Mouse (Mus musculus): ENCODE data around the gene Oxnad1. TPM values are rescaled to one million over a fixed set of nuclear protein-coding genes. Genes with fewer than 3 reads are reported as not detected.
"Not testable (repeated sequence)": the region's sequence is repeated elsewhere in the genome, so short reads cannot be mapped to it uniquely, and the experiment has no call there.

Oxnad1 gene
- total RNA-seq, 2 experiments from 2014 or later, result 18.7 to 19.9 TPM

DNA sequence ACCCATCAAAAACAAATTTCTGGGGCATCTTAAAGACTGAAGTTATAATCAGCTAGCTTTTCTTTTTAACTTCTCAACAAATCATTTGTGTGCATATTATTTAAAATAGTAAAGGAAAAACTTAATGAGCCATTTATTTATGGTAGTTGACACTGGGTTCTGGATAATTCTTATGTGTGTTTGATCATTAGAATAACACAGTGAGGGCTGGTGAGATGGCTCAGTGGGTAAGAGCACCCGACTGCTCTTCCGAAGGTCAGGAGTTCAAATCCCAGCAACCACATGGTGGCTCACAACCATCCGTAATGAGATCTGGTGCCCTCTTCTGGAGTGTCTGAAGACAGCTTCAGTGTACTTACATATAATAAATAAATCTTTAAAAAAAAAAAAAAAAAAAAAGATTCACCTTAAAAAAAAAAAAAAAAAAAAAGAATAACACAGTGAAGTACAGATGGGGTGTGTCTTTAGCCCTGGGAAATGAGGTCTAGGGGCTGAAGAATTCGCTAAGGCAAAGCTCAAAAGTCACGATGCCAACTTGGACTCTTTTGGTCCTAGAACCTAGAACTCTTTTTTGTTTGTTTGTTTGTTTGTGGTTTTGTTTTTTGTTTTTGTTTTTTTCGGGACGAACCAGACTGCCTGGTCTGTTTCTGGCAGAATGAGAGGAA, 2.5 kb downstream of the Oxnad1 start:
- not testable (repeated sequence) for DNase-seq

DNA sequence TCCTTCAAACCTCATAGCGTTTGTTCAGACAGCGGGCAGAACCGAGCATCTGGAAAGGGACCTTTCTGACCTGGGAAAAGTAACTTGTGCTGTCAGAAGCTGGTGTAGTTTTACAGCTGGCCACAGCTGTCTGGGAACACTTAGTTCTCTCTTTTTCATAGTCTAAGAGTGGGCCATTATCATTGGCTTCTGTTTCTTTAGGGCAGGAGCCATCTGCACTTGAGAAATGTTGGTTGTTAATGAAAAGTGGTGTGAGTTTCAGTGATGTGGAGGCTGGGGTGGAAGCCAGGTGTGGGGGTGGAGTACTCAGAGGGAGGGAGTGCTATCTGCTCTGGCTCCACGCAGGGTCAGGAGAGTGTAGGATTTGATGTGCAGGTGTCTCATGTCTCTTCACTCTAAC, 6.0 kb downstream of the Oxnad1 start:
- no peak for DNase-seq

DNA sequence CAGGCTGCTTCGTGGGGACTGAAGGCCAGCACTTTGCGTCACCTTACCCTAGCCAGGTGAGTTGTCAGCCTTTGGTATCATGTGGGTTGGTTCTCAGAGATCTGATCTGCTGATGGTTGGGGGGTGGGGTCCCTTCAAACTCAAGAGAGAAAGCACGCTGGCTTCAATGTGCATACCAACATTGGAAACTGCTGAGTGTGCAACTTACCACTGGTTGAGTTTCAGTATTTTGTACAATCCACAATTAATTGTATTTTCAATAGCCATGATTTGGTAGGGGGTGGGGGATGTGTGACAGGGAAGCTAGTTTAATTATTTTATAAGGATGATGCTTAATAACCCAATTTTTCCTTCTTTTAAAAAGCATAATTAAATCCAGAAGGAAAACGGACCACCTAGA, 6.5 kb downstream of the Oxnad1 start:
- no peak for DNase-seq

DNA sequence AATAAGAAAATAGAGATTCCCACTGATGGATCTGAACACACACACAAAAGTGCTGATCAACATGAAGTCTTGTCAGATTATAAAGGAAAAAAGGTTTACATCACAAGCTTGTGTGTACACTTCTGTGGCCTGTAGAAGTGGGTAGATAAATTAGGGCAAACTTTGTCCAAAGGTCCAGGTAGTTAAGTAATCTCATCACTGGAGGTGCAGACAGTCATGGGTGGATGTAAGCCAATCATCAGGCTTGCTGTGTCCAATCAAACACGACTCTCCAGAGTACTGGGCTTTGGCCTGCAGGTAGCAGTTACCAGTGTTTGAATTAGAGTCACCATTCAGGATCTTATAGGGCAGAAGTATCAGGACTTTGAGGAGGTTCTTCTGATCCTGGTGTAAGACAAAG, 7.8 kb downstream of the Oxnad1 start:
- no peak for DNase-seq

DNA sequence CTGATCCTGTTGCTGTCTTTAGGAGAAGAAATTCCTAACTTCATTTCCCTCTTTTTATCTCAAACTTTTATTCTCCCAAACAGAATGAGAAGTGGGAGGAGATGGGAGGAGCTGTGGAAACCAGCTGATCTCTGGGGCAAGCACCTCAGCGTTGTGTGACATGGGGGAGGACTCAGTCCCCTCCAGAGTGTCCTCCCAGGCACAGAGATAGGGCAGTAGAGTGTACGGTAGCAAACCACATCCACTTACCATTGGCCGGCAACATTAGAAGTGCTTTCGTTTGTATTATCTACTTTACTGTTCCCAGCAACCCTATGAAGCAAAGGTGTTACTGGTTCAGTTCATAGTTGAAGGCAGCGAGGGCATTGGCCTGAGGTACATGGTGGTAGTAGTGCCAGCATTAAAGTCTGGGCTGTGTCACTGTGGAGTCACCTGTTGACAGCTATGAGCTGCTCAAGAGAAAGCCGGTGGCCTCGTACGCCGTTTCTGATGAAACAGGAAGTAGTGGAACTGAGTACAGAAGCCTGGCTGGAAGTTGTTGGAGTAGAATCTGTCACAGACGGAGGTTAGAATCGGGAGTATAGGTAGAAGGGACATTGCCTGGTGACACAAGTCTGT, 8.4 kb downstream of the Oxnad1 start:
- DNase-seq, result no peak

DNA sequence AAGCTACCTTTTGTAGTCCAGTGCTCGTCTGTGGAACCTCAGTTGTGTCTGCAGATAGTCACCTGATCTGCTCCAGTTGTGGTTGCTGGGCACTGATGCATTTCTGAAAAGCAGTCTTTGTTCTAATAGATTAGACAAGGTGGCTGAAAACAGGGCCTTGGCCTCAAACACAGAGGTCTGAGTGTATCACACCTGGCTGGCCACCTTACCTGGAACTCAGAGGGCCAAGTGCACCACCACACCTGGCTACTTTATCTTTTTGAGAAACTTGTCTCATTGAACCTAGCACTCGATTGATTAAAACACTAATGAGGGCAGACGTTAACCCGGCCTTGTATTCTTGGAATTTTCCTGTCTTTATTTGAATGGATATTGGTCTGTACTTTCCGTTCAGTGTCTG, 10.5 kb downstream of the Oxnad1 start:
- DNase-seq, result no peak

DNA sequence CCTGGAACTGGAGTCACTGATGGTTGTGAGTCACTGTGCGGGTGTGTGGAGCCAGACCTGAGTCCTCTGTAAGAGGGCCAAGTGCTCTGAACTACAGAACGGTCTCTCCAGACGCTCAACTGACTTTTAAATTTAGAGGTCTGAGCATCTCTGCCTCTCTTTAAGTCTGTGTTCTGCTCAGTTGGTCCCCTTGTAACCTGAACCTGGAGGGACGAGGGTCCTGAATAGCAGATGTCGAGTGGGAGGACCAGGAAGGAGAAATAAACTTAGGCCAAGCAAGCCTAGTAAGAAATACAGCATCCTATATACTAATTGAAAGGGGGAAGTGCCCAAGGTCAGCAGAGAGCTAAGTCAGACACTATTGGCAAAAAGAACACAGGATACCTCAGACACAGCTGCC, 11.6 kb downstream of the Oxnad1 start:
- DNase-seq, result no peak

DNA sequence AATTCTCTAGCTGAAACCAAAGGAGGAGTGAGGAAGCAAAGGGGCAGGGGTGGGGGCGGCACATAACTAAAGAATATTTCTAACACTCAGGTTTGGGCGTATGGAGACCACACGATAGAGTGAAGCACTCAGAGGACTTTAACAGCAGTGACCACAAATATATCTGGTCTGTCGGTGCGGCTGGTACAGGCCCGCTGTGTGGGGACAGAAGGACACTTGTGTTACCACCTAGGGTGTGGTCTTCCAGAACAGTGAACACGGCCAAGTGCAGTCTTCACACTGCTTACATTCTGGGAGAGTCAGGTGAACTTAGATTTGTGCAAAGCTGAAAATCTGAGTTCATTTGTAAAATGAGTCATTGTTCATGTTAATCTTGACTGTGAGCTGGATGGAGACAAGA, 12.5 kb downstream of the Oxnad1 start:
- DNase-seq, result no peak

DNA sequence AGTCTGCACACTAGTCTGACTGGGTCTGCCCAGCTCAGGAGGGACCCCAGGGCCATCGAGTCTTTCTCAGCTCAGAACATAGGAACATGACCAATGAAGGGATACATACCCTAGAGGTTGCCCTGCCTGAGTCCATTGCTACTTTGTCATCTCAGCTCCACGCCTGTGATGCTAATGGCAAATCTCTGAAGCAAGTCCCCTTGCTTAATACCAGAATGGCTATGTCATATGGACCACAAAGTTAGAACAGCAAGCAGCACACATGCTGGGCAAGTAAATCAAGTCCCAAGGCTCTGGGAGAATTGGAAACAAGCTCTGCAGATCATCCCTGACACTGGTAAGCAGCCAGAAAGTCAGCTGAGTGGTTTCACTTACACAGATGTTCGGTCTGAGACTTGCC, 13.8 kb downstream of the Oxnad1 start:
- DNase-seq, result no peak

DNA sequence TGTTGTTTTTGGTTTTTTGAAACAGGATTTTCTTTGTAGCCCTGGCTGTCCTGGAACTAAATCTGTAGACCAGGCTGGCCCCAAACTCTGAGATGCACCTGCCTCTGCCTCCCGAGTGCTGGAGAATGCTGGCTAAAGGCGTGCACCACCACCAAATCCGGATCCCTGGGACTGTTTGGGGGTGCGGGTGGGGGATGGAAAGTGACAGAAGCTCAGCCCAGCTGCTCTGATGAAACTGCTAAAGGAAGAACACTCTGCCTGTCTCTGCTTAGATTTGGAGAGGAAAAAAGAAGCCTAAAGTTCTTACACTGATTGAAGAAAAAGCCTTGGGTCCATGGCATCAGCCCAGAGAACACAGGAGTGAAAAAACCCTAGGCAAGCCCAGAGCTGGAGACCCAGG, 18.4 kb downstream of the Oxnad1 start:
- DNase-seq, result no peak

DNA sequence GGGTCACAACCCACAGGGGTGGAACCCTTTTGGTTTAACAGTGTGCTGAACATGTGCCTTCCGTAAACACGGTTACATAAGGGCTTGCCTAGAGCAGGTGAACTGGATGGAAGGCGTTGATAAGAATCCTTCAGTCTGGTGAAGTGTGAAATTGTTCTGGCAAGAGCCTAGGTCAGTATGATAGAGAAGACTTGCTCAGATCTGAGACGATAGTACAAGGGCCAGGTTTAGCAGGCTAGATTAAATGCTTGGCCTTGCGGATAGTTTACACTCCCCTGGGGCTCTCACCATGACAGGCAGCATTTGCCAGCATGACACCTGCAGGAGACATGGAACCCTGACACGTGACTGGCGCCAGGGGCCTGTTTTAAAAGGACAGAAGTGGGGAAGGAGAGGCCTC, 20.5 kb downstream of the Oxnad1 start:
- no peak for DNase-seq

DNA sequence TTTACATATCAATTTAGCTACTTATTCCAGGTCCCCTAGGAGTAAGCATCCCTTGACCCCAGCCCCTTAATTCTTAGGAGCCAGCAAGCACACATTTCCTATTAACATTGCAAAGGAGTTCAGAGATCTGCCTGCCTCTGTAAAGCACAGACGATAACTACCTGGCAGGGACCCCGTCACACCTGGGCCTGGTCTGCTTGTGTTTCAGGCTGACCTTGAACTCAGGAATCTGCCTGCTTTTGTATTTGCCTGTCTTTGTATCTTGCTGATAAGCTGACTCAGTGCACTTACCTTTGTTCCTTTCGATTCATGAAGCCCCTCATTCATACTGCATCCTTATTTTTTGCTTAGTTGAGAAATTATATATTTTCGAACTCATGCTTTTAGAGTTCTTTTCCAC, 21.7 kb downstream of the Oxnad1 start:
- DNase-seq, result no peak

DNA sequence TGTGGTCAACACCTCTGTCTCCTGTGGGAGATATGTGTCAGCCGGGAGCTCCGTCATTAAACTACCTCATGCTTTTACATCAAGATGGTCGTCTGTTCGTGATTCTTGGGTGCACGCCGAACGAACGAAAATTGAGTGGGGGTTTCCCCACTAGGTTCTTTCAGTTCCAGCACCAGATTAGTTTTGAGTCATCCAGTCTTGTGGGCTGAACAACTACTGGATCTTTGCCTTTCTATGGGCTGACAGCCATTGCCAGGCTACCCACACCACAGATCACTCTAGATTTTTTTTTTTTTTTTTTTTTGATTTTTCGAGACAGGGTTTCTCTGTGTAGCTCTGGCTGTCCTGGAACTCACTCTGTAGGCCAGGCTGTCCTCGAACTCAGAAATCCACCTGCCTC, 26.9 kb downstream of the Oxnad1 start:
- not testable (repeated sequence) for DNase-seq

DNA sequence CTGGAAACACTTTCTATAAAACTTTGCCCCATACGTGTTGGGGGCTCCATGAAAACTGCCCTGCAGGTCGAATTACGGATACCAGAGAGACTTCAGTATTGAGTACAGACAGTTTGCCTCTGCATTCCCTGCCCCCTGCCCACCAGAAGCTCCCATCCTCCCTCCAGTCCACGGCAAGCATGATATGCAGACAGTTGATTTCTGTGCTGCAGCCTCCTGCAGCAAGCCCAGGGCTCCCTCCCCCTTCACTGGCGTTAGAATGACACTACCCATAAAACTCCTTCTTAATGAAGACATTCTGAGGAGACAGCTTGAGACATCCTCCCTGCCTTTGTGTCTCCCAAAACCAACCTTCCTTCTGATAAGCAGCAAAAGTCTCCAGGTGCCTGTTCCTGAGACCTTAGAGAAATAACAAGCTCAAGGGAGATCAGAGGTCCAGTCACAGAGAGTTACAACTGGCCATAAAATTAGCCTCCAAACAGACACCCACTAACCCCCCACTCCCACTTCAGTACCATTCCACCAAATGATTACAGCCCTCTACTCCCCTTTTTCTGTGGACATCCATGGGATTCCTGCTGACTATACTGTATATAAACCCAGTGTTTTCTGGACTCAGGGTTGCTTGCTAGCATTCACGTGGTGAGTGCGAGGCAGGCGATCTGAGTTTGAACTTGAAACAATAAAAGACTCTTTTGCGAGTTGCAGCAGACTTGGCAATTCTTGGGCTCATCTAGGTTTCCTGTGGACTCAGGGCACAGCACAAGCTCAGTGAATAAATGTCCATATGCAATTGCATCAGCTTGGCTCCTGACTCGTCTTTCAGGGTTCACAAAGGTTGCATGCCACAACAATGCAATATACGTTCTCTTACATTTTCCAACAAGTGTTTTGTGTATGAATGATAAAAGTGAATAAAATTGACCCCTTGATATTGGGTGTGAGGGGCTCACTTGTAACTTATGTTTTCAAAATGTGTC, 36.1 kb downstream of the Oxnad1 start:
- DNase-seq, result no peak

DNA sequence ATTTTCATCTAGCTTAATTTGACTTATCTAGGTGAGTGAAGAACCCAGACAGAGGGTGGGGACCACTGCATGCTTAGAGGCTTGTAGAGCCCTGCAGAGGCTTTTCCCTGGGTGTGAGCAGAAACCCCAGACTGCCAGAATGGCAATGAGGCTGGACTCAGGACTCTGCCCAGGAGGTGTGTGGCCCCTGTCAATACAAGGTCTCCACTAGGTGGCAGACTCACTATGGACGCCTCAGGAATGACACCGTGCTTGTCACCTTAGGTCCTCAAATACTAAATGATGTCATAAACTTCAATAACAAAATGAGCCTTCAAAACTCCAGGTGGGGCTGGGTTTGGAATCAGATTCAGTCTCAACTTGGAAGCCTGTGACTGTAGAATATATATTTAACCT, 36.7 kb downstream of the Oxnad1 start:
- no peak for DNase-seq

DNA sequence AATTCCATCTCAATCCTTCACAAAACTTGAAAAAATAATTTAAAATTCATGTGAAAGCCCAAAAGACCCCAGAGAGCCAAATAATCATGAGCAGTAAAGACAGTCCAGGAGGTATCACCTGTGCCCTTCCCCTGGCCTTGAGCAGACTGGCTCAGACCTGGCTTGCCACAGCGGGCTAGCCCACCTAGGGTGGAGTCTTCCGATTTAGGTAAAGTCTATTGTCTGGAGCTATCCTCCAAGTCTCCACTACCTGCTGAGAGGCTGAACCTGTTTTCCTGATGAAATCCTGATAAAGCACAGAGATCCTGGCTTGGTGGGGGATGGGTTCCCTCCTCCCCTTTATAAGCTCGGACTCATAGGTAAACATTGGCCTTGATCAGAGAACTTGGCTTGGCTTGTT, 39.1 kb downstream of the Oxnad1 start:
- DNase-seq, result no peak

DNA sequence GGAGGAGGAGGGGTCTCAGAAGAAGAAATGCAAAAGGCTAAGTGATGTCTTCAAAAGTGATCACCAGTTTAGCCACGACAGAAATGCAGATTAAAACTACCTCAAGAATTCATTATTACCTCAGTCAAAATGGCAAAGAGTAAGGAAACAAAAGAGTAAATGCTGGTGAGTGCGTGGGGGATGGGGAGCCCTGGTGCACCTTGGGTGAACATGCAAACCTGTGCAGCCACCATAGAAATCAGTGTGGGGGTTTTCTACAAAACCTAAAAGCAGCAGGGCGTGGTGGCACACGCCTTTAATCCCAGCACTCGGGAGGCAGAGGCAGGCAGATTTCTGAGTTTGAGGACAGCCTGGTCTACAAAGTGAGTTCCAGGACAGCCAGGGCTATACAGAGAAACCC, 40.1 kb downstream of the Oxnad1 start:
- not testable (repeated sequence) for DNase-seq

DNA sequence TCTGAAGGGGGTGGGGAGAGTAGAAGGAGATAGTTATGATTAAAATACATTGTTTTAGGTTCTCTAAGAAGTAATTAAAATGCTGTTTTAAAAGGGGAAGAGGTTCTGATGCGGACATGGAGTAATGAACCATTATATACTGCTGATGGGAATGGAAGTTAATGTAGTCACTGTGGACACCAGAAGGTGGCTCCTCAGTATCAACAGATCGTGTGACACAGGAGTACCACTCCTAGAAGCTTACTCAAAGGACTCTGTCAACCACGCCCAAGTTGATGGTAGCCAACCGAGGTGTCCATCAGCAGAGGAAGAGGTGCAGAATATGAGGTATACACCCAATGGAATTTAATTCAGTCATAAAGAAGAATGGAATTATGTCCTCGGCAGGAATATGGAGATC, 43.2 kb downstream of the Oxnad1 start:
- no peak for DNase-seq

DNA sequence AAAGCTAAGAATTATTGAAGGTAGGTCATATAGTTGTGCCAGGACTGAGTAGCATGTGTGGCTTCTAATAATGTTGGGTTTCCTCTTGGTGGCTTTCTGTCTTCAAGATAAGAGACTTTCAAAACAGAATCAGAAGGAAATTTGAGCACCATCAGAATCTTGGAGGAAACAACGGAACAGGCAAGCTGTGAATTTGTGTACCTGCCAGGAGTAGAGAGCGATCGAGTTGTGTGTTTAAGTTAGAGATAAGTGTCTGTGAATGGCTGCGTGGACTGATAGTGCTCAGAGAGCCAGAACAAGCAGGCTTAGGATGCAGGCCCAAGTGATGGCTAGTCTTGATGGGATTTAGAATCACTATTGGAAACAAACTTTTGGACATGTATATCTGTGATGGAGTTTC, 46.7 kb downstream of the Oxnad1 start:
- DNase-seq, result no peak

DNA sequence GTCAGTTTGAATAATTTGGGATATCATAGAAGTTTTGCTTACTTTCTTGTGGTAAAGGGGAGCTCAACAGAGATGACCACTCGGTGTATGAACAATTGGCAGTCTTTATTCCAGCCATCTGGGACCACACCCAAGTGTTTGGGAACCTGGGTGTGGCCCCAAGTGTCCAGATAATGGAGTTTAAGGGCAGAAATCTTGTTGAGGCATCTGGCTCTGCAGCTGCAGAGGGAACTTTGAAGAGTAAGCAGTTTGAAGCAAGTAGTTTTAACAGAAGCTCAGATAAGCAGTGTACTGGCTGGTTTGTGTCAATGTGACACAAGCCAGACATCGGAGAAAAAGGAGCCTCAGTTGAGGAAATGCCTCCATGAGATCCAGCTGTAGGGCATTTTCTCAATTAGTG, 49.1 kb downstream of the Oxnad1 start:
- no peak for DNase-seq

DNA sequence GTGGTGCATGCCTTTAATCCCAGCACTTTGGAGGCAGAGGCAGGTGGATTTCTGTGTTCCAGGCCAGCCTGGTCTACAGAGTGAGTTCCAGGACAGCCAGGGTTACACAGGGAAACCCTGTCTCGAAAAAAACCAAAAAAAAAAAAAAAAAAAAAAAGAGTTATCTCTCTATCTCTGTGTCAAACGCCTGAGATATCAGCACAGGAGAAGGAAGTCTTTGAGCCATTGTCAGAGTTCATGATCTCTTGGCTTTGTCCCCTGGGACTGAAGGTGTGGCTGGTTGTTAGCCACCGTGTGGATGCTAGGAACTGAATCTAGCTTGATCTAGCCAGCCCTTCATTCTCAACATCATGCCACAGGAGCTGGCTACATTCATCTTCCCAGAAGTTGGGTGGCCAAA, 51.3 kb downstream of the Oxnad1 start:
- not testable (repeated sequence) for DNase-seq

DNA sequence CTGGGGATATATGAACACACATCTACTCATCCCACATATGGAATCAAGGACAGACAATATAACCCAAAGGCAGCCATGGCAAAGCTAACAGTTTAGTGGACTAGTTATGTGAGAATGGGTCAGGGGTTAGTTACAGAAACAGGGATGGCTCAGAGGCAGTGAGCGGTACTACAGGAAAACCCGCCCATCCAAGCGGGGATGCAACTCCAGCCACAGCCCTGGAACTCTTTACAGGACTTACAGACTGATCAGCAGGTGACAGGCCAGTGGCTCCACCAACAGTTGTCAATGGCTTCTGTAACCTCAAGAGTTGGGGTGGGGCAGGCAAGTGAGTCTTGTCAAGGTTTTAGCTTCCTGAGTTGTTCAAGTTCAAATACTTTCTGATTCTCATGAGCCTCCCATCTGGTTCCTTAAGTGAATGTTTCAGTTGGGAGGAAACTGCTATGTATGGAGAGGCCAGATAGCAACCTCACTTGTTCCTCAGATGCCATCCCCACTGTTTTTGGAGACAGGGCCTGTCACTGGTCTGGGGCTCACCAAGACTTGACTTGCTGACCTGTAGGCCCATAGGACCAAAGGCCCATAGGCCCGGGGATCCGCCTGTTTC, 55.3 kb downstream of the Oxnad1 start:
- DNase-seq, result no peak

DNA sequence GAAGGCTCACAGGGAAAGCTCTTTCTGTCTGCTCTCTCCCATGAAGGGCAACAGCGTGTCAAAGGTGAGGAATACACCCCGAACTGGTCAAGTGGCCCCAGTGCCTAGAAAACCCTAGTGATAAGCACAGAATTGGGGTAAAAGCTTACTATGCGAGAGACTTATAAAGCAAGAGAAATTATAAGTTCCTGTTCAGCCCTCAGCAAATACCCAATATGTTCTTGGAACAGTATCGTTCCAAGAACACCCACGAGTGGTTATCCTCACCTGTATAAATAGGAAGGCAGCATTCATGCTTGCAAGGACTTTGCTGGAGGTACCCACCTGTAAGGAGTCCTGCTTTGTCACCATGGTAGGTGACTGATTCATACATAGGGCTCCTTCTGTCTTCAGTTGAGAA, 56.5 kb downstream of the Oxnad1 start, which contains the start of gene Msmb:
Gene Msmb (plus strand): TSS at position 301 of the 400 bp plus-strand sequence.
- DNase-seq, result no peak
